Mouse (Mus musculus) A20 (cell line): ENCODE measurements at regions not wholly inside any gene's neighbourhood (a gene's known extent, or its start where the extent isn't known, plus 50 kb on each side); places are given as distances from the start of the nearest gene placed in this dataset.
"Not testable (repeated sequence)": the region's sequence is repeated elsewhere in the genome, so short reads cannot be mapped to it uniquely, and the experiment has no call there.

Experiments
- DNase-seq: peaks from one replicate; pipeline ENCODE4 v3.0.0-alpha.2; 2011; ENCODE audit warnings: low read depth, low spot score

GRCm38 (mm10) chr5:3141841-3142240 is 199.4 kb upstream of the Cdk6 start:
- not testable (repeated sequence) for DNase-seq

GRCm38 (mm10) chr5:3146544-3147295 is 194.6 kb upstream of the Cdk6 start:
- peak; percentile 60 for DNase-seq

GRCm38 (mm10) chr5:3149886-3150285 is 191.4 kb upstream of the Cdk6 start:
- DNase-seq = not testable (repeated sequence)

- not testable (repeated sequence) for DNase-seq
These were observed 190.5 kb upstream of the Cdk6 start for GRCm38 (mm10) chr5:3150766-3151165.

- DNase-seq = not testable (repeated sequence)
These were observed 189.6 kb upstream of the Cdk6 start for GRCm38 (mm10) chr5:3151534-3152148.

GRCm38 (mm10) chr5:3152149-3152865 is 189.0 kb upstream of the Cdk6 start:
- not testable (repeated sequence) for DNase-seq

GRCm38 (mm10) chr5:3165511-3165910 is 175.8 kb upstream of the Cdk6 start:
- DNase-seq = not testable (repeated sequence)

- not testable (repeated sequence) for DNase-seq
These were observed 174.8 kb upstream of the Cdk6 start for GRCm38 (mm10) chr5:3166496-3166895.

GRCm38 (mm10) chr5:3193592-3193991 is 147.7 kb upstream of the Cdk6 start:
- not testable (repeated sequence) for DNase-seq

- DNase-seq = no peak
These were observed 143.1 kb upstream of the Cdk6 start for GRCm38 (mm10) chr5:3197952-3198841.

- DNase-seq = not testable (repeated sequence)
These were observed 142.3 kb upstream of the Cdk6 start for GRCm38 (mm10) chr5:3198869-3199550.

GRCm38 (mm10) chr5:3206160-3206559 is 135.1 kb upstream of the Cdk6 start:
- not testable (repeated sequence) for DNase-seq

GRCm38 (mm10) chr5:3208293-3208692 is 133.0 kb upstream of the Cdk6 start:
- DNase-seq = not testable (repeated sequence)

- no peak for DNase-seq
These were observed 130.0 kb upstream of the Cdk6 start for GRCm38 (mm10) chr5:3211284-3211683.

- DNase-seq = no peak
These were observed 125.2 kb upstream of the Cdk6 start for GRCm38 (mm10) chr5:3216053-3216452.

- DNase-seq = peak; percentile 59
These were observed 122.1 kb upstream of the Cdk6 start for GRCm38 (mm10) chr5:3219230-3219629.

GRCm38 (mm10) chr5:3219770-3220169 is 121.5 kb upstream of the Cdk6 start:
- peak; percentile 33 for DNase-seq

GRCm38 (mm10) chr5:3223819-3224218 is 117.5 kb upstream of the Cdk6 start:
- DNase-seq = peak; percentile 39

GRCm38 (mm10) chr5:3224392-3225054 is 116.8 kb upstream of the Cdk6 start:
- not testable (repeated sequence) for DNase-seq

GRCm38 (mm10) chr5:3225358-3225757 is 115.9 kb upstream of the Cdk6 start:
- DNase-seq = not testable (repeated sequence)
